Mouse (Mus musculus): Measurements from ENCODE around the gene Rgs6. TPM values are rescaled to one million over a fixed set of nuclear protein-coding genes. Genes with fewer than 3 reads are reported as not detected.

Gene Rgs6
- total and polyA plus RNA-seq, 3 experiments, result not detected

- Histone ChIP-seq H3K9ac (ENCODE audit: insufficient read depth, low read depth) (no peak overlapping the region), H3K79me2 (replicated peaks; ENCODE audit: control insufficient read depth, extremely low read depth, insufficient read depth, poor library complexity, severe bottlenecking) (no peaks in the 10 kb centered on the region), H3K27ac (ENCODE audit: insufficient read depth, low read depth) (no peak overlapping the region), H3K4me2 (ENCODE audit: insufficient read depth, low read depth, poor library complexity, severe bottlenecking) (no peak overlapping the region), H3K4me3 (replicated peaks in 1 of 3; ENCODE audit: low read depth in 2 of 3, low read length in 2 of 3, poor library complexity in 1 of 3) (no peak overlapping the region), H3K9me3 (replicated peaks; ENCODE audit: low read length) (peaks cover 2% of the 10 kb centered on the region), H3K4me1 (ENCODE audit: control insufficient read depth in 1 of 2, insufficient read depth in 2 of 2) (peaks cover 0 to 9% of the 10 kb centered on the region in 2 experiments; a peak in 2 of 4 replicates), H3K36me3 (replicated peaks in 1 of 2; ENCODE audit: control insufficient read depth in 1 of 2, insufficient read depth in 1 of 2, low read length in 1 of 2) (no peaks in the 10 kb centered on the region), H3K27me3 (replicated peaks) (no peaks in the 10 kb centered on the region)
- in situ Hi-C loops (cut with MboI; ENCODE audit: low pct_ligation_motif_present, low pct_unique_long_range_greater_than_20kb, low sequenced_read_pairs) (no loop called here), dilution Hi-C loops (cut with MboI; ENCODE audit: extremely low pct_ligation_motif_present, extremely low pct_unique_long_range_greater_than_20kb, low sequenced_read_pairs) (no loop called here)
- TF ChIP-seq MXI1 (IDR thresholded peaks at IDR 0.05; ENCODE audit: low read depth, low read length), result no peak
- TF ChIP-seq BHLHE40 (IDR thresholded peaks at IDR 0.05; ENCODE audit: low read depth, low read length), result no peak
- TF ChIP-seq ZNF384 (IDR thresholded peaks at IDR 0.05; ENCODE audit: low read depth, low read length), result no peak
- TF ChIP-seq KAT2A (IDR thresholded peaks at IDR 0.05; ENCODE audit: insufficient replicate concordance, low read length), result no peak
- no peak for TF ChIP-seq ZKSCAN1 (IDR thresholded peaks at IDR 0.05; ENCODE audit: borderline replicate concordance, low read depth, low read length)
- no peak for TF ChIP-seq MAZ (IDR thresholded peaks at IDR 0.05; ENCODE audit: low read depth, low read length)
- TF ChIP-seq MEF2A (IDR thresholded peaks at IDR 0.05; ENCODE audit: borderline replicate concordance, low read depth, low read length), result no peak
- no peak for TF ChIP-seq MAX (IDR thresholded peaks at IDR 0.05; ENCODE audit: low read length)
- DNase-seq (ENCODE audit: extremely low read depth), result no peak
Observed at GRCm38 (mm10) chr12:82855333-82856107, 267.4 kb downstream of the Rgs6 start.

GRCm38 (mm10) chr12:82865686-82866085 is 277.6 kb downstream of the Rgs6 start:
- dilution Hi-C loops (cut with MboI; ENCODE audit: extremely low pct_ligation_motif_present, extremely low pct_unique_long_range_greater_than_20kb, low sequenced_read_pairs) (no loop called here), in situ Hi-C loops (cut with MboI; ENCODE audit: low pct_ligation_motif_present, low pct_unique_long_range_greater_than_20kb, low sequenced_read_pairs) (no loop called here)
- no peaks in the 10 kb centered on the region for H3K4me1 ChIP-seq (ENCODE audit: control insufficient read depth in 1 of 2, insufficient read depth in 2 of 2)

More at GRCm38 (mm10) chr12:82865686-82866085, 277.6 kb downstream of the Rgs6 start:
- Histone ChIP-seq H3K36me3 (replicated peaks in 1 of 2; ENCODE audit: control insufficient read depth in 1 of 2, insufficient read depth in 1 of 2, low read length in 1 of 2) (no peaks in the 10 kb centered on the region), H3K4me2 (ENCODE audit: insufficient read depth, low read depth, poor library complexity, severe bottlenecking) (no peak overlapping the region), H3K9me3 (replicated peaks; ENCODE audit: low read length) (no peaks in the 10 kb centered on the region), H3K27me3 (replicated peaks) (no peaks in the 10 kb centered on the region), H3K79me2 (replicated peaks; ENCODE audit: control insufficient read depth, extremely low read depth, insufficient read depth, poor library complexity, severe bottlenecking) (no peaks in the 10 kb centered on the region), H3K4me3 (replicated peaks in 1 of 3; ENCODE audit: low read depth in 2 of 3, low read length in 2 of 3, poor library complexity in 1 of 3) (no peak overlapping the region), H3K27ac (ENCODE audit: insufficient read depth, low read depth) (no peak overlapping the region), H3K9ac (ENCODE audit: insufficient read depth, low read depth) (no peak overlapping the region)
- TF ChIP-seq JUND (conservative IDR thresholded peaks at IDR 0.05; ENCODE audit: low read depth, low read length), result no peak
- no peak for TF ChIP-seq NRF1 (IDR thresholded peaks at IDR 0.05; ENCODE audit: low read depth, low read length)
- no peak for TF ChIP-seq CTCF (conservative IDR thresholded peaks at IDR 0.05 in 1 of 2, IDR thresholded peaks at IDR 0.05 in 1 of 2; ENCODE audit: low read depth in 2 of 2, low read length in 2 of 2)
- no peak for TF ChIP-seq ZNF384 (IDR thresholded peaks at IDR 0.05; ENCODE audit: low read depth, low read length)
- TF ChIP-seq ETS1 (conservative IDR thresholded peaks at IDR 0.05; ENCODE audit: low read depth, low read length), result no peak
- TF ChIP-seq E2F4 (IDR thresholded peaks at IDR 0.05; ENCODE audit: insufficient replicate concordance, low read depth, low read length), result no peak
- TF ChIP-seq TCF12 (IDR thresholded peaks at IDR 0.05; ENCODE audit: low read depth, low read length), result no peak
- TF ChIP-seq CHD2 (IDR thresholded peaks at IDR 0.05; ENCODE audit: low read length), result no peak
- no peak for TF ChIP-seq HCFC1 (IDR thresholded peaks at IDR 0.05; ENCODE audit: low read depth, low read length)
- no peak for TF ChIP-seq TBP (conservative IDR thresholded peaks at IDR 0.05; ENCODE audit: low read depth, low read length)
- no peak for TF ChIP-seq ELF1 (IDR thresholded peaks at IDR 0.05; ENCODE audit: low read depth, low read length)
- TF ChIP-seq MXI1 (IDR thresholded peaks at IDR 0.05; ENCODE audit: low read depth, low read length), result no peak
- no peak for TF ChIP-seq EP300 (IDR thresholded peaks at IDR 0.05; ENCODE audit: low read length)
- TF ChIP-seq RAD21 (IDR thresholded peaks at IDR 0.05; ENCODE audit: low read depth, low read length), result no peak
- no peak for TF ChIP-seq IRF4 (IDR thresholded peaks at IDR 0.05; ENCODE audit: low read depth, low read length)
- TF ChIP-seq MAX (IDR thresholded peaks at IDR 0.05; ENCODE audit: low read length), result no peak
- no peak for TF ChIP-seq MYC (IDR thresholded peaks at IDR 0.05; ENCODE audit: low read depth, low read length)
- TF ChIP-seq BHLHE40 (IDR thresholded peaks at IDR 0.05; ENCODE audit: low read depth, low read length), result no peak
- no peak for TF ChIP-seq ZKSCAN1 (IDR thresholded peaks at IDR 0.05; ENCODE audit: borderline replicate concordance, low read depth, low read length)
- no peak for DNase-seq (ENCODE audit: extremely low read depth)
